Mouse (Mus musculus) layer of hippocampus, adult 9-11 months (tissue): ENCODE data around the gene Tlr4.

Experiments
- DNase-seq: peaks from one replicate; pipeline ENCODE4 v3.0.0; 2022

Tlr4 gene

GRCm38 (mm10) chr4:66827463-66828162 is at the start of gene Tlr4:
Gene Tlr4, plus strand, starts transcription at chr4:66827584.
- DNase-seq: peak; percentile 82

DNA sequence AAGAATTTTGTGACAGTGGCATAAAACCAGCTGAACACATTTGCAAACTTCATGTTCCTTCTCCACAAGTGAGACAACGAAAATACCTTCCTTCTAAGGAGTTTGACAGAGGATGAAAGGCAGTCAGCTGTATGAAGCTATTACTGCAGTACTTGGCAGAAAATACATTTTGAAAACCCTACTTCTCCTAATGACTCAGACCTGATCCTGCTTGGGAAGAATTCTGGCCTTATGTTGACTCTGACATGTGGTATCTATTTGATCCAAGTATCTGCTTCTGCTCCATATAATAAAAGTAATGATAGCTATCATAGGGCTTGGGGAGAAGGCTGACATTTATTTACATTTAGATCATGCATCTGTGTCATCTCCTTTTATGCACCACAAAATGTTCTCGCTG is 33.1 kb upstream of the Tlr4 start:
- DNase-seq: no peak

- no peak for DNase-seq
These were observed 30.7 kb upstream of the Tlr4 start for GRCm38 (mm10) chr4:66796683-66797082.

DNA sequence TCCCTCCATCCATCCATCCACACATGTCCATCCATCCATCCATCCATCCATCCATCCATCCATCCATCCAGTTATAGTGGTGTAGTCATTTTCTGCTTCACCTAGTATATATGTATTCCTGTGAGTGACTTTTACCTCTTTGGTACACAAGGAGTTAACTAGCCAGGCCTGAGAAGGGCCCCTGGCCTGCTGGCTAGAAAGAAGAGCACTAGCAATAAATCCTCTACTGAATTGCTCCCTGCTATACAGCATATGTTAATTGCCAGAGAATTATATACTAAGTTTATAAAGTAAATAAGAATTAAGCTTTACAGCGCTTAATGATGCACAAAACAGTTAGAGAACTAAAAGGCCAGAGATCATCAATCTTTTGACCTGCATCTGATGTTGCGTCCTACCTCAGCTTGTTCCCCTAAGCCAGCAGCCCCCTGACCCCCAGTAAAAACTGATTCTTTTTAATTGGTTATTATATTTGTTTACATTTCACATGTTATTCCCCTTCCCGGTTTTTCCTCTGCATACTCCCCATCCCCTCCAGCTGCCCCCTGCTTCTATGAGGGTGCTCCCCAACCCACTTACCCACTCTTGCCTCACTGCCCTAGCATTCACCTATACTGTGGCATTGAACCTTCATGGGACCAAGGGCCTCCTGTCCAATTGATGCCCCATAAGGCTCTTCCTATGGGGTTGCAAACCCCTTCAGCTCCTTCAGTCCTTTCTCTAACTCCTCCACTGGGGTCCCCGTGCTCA is 22.7 kb upstream of the Tlr4 start:
- no peak for DNase-seq

- no peak for DNase-seq
These were observed 21.6 kb upstream of the Tlr4 start for GRCm38 (mm10) chr4:66805747-66806146.

- no peak for DNase-seq
These were observed 10.9 kb upstream of the Tlr4 start for GRCm38 (mm10) chr4:66816364-66817026.

DNA sequence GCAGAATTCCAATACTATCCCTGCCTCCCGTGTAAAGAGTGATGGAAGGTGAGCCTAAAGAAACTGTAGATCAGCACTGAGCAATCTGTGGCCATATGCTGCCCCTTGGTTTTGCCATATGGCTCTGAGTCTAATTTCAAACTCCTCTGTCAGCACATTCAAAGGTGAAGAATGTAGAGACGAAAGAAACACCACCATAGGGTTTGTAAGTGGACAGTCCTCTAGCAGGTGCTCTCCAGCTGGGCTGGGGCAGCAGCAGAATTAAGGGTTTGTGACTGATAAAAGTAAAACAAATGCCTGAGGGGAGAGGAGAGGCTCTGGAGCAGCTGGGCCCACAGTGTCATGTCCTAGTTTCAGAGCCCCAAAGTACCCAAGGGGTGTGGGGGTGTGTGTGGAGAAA is 6.2 kb upstream of the Tlr4 start:
- no peak for DNase-seq

DNA sequence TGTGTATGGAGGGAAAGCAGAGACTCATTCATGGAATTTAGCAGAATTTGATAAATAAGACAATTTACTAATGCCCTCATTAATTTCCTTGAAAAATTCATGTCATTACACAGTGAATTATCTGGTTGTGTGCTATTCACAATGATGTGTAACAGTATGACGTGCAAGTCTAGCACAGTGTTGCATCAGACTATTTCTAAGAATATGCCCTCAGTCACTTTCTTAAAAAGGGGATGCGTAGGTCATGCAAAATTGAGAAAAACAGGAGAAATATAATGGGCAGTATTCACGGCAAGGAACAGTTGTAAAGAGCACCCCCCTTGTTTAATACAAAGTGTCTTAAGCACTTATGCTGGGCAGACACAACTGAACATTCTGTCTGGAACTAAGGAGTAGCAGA is 5.6 kb upstream of the Tlr4 start:
- no peak for DNase-seq

GRCm38 (mm10) chr4:66828163-66828668 is 832 bp downstream of the Tlr4 start:
- DNase-seq: no peak

DNA sequence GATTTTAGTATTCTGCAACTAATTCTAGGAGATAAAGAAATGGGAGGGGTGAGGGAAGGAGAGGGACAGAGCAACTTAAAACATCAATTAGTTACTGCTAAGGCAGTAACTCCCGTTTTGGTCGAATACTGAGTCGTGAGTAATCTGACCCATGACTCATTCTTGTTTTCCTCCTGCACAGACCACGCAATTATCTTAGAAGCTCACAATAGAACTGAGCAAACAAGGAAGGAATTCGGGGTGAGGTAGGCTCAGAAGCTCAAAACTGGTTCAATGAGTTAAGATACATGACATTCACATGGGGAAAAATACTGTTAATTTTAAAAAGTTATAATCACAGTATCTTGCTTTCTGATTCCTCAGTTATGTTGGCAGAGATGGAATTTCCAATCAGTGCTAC is 1.3 kb downstream of the Tlr4 start:
- DNase-seq: no peak

GRCm38 (mm10) chr4:66838071-66838470 is 10.7 kb downstream of the Tlr4 start:
- no peak for DNase-seq

DNA sequence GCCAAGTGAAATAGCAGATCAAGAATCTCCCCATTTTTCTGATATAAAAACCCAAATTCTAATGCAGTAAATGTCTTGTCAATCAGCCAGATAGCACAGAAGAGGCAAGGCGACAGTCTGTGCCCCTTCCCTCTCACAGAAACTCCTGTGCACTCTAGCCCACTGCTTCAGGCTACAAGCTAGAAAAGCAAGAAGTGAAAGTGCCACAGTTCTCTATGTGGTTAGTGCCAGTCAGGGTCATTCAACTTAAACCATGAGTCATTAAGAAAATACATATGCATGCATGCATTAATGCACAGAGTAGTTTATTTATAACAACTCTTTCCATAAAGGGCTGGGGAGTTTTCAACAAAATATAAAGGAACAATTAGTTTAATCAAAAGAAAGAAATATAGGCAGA is 15.9 kb downstream of the Tlr4 start:
- DNase-seq: no peak

DNA sequence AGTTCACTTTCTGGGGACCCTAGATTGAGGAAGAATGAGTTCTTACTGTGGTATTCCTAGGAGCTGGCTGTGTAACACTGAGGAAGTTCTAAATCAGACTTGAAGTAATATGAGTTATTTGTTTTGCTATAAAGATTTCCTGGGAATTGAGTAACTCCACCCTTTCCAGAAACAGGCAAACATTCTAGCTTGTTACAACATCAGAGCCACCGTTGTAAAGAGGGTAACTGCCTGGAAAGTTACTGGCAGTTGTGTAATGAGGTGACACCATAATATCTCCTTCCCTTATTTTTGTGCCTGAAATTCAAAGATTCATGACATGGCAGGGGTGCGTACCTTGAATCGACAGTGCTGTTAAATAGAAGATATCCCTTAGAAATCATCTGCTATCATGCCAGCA is 24.6 kb downstream of the Tlr4 start:
- no peak for DNase-seq

- DNase-seq: no peak
These were observed 29.6 kb downstream of the Tlr4 start for GRCm38 (mm10) chr4:66856992-66857391.

DNA sequence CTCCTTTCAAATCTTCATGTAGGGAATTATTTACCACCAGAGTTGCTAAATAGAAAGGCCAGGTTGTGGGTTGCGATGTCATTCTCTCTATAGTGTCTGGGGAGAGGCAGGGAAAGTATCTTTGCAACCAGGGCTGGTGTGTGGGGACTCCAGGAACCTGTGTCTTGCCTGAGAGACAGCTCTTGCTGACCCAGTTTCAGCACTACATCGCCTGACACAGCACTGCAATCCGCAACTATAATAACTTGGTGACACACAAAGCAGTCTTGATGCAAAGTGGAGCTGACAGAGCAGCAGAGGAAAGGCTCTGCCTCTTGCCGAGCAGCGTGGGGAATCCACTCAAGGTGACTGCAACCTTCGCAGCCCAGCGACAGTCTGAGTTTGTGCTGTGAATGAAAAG is 42.5 kb downstream of the Tlr4 start:
- no peak for DNase-seq

DNA sequence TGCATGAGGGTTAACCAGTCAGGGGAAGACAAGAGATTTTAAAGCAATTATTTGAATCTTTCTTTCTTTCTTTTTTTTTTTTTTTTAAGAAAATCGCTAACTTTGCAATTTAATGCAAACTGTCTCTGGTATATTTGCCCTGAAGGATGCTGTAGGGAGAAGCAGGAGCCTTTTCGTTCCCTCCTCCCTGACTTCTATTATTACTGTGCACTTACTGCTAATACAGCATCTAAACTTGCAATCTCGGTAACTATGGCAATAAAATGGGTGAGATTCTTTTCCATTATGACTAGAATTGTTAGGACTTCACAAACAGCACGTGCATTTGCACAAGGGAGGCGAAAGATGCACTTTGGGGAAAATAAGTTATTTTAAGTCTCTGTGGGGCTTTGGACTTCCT is 44.6 kb downstream of the Tlr4 start:
- DNase-seq: no peak

- no peak for DNase-seq
These were observed 46.0 kb downstream of the Tlr4 start for GRCm38 (mm10) chr4:66873342-66873741.

DNA sequence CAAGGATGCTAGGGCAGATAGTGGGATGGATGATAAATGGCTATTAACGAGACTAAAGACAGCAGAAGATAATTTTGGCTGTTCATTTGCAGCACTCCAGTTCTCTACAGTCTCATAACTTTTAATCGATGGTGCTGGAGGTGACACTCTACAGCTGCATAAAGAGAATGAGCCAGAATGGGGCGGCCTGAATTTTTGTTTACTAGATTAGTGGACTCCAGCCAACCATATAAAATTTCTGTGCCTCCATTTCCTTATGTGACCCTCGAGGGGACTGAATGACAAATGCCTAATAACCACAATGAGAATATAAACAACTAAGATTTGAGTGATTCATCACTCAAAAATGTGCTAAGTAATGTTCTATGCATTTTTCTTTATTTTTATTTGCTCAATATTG is 48.4 kb downstream of the Tlr4 start:
- DNase-seq: no peak

GRCm38 (mm10) chr4:66877609-66878008 is 50.2 kb downstream of the Tlr4 start:
- no peak for DNase-seq

DNA sequence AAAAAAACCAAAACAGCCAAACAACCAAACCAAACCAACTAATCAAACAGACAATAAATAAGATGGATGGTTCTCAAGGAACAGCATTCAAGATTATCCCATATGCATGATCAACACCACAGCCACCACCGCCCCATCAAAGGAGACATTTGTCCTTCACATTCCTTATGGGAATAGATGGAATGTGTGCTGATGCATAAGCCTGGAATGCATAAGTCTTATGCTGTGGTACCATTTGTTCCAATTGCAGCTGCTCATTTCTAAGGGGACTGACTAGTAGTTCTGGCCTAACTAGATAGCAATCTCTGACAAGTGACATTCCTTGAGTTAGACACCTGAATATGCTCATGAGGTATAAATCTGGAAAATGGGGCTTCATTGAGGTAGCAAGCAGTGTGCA is 54.1 kb downstream of the Tlr4 start:
- DNase-seq: no peak

- DNase-seq: no peak
These were observed 55.9 kb downstream of the Tlr4 start for GRCm38 (mm10) chr4:66883264-66883663.

DNA sequence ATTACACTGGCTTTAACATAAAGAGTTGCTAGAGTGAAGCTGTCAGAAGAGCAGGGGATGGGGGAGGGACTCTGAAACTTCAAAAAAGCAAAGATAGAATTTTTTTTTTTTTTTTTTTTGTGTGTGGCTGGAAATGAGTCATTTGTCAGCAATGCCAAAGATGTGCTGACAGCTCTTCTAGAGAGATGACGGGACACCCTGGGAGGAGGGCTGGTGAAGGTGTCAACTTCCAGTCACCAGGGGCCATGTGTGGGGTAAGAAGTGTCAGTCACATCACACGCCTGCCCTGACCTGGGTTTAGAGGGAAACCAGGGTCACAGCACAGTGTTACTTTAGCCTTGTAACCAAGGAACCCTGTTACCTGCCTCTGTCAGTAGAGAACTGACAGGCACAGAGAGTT is 67.2 kb downstream of the Tlr4 start:
- no peak for DNase-seq

DNA sequence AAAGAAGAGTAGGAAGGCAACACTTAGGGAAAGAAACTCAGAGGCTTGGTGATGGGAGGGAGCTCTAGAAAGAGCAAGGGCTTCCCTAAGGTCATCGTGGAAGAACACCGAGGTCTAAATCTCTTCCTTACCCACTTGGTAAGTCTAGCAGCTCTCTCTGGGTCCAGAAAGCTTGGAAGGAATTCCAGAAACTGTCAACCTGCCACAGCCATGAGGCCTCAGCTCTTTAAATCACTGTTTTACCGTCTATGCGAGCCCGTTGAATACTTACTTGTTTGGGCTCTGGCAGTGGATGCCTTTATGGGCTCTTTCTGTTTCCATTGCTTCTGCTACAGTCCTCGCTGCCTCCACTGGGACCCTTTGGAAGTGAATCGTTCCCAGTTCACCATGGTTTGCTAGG is 67.6 kb downstream of the Tlr4 start:
- no peak for DNase-seq

- DNase-seq: no peak
These were observed 72.7 kb downstream of the Tlr4 start for GRCm38 (mm10) chr4:66900126-66900525.
